Mouse (Mus musculus) B cell, adult 2 months (primary cell): Measurements from ENCODE around the gene Ucp2.

Experiments used
- DNase-seq, 2 experiments: peaks; one replicate each; pipeline ENCODE4 v3.0.0; 2022

The Ucp2 gene

DNA sequence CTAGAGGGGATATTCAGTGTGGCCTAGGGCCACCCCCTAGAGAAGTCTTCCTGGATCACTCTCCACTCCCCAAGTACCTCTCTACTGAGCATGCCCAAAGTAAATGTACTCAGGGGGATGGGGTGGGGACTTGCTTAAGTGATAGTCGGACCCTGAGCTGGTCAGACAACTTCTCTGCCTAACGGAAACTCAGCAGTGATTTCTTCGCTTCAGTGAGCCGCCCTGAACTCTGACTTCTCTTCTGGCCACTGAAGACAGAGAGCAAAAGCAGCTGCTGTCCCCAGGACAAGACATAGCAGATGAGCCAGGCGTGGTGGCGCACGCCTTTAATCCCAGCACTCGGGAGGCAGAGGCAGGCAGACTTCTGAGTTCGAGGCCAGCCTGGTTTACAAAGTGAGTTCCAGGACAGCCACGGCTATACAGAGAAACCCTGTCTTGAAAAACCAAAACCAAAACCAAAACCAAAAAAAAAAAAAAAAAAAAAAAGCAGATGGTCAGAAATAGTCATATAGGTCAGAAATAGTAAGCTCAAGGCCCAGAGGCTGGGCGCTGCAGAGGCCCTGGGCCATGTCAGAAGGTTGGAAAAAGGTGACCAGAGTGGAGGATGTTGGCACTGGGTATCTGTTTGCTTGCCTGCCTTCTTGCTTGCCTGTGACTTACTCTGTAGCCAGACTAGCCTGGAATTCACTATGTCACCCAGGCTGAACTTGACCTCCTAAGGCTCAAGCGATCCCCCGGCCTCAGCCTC is 11.8 kb downstream of the Ucp2 start:
- DNase-seq = peak; percentile 35 to 54

DNA sequence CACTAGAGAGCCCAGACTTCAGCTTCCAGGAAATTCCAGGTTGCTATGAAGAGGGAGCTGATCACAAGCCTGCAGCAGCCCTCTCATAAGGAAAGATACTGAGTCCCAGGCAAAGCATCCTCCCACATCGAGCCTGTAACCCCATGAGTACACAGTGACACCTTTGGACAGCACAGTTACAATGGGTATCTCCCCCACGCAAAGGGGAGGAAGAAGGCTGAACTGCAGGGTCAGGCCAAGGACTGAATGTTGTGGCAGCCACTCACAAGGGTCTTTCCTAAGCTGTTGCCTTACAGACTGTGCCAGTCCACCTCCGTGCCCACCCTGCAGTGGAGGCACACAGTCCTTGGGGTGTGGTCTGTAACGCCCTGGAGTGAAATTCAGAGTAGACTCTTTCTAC is 13.4 kb downstream of the Ucp2 start:
- no peak for DNase-seq

DNA sequence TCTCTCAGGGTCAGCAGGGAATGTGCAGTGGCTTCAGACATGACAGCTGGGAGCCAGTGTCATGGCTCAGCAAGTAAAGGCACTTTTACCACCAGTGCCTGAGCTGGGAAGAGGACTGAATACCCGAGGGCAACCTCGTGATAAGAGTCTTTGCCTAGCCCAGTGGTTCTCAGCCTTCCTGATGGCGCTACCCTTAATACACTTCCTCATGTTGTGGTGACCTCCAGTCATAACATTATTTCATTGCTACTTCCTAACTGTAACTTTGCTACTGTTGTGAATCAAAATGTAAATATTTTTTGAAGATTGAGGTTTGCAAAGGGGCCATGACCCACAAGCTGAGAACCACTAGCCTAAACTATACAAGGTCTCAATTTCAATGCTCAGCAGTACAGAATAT is 15.5 kb downstream of the Ucp2 start:
- DNase-seq = no peak

DNA sequence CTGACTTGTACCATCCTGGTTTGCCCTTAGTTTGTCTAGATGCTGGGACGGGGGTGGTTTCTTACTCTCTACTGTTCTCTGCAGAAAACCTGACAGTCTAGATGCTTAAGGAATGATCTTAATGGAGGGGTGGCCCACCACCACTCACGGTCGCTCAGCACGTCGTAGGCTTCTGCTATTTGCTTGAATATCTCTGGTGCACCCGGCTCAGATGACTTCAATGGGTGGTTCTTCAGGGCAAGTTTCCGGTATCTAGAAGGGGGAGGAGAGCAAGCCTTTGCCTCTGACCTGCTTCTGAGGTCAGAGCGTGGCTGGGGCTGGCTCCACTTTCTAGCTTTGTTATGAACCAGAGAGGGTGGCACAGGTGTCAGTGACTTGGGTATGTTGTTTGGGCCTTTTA is 18.5 kb downstream of the Ucp2 start:
- no peak for DNase-seq

DNA sequence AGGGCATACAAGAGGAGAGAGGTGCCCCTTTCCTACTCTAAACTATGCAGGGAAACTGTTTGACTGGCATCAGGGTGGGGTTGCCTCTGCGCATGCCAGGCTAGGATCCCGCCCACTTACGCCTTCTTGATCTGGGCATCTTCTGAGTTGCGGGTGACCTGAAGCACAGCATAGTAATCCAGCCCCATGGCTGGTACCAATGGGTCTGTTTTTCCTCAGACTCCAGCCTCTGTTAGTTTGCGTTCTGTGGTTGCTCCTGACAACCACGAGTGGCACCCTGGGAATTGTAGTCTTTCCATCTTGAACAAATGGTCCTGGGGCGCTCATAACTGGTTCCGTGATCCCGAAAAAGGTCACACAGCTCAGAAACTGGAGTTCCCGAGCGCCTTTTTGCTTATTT is 21.4 kb downstream of the Ucp2 start, which contains the start of gene Dnajb13:
Gene Dnajb13 (minus strand): TSS at position 388 of the 400 bp plus-strand sequence.
- no peak for DNase-seq

DNA sequence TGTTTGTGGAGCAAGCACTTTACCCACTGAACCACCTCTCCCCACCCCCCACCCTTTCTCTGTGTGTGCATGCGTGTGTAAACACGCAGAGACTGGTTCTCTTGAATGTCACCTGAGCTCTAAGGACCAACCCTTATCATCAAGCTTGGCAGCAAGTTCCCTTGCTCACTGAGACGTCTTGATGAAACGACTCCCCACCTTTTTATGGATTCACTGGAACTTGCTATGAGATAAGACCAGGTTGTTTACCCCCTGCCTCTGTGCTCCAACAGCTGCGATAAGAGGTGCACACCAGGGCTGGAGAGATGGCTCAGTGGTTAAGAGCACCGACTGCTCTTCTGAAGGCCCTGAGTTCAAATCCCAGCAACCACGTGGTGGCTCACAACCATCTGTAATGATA is 27.1 kb downstream of the Ucp2 start:
- no peak for DNase-seq

DNA sequence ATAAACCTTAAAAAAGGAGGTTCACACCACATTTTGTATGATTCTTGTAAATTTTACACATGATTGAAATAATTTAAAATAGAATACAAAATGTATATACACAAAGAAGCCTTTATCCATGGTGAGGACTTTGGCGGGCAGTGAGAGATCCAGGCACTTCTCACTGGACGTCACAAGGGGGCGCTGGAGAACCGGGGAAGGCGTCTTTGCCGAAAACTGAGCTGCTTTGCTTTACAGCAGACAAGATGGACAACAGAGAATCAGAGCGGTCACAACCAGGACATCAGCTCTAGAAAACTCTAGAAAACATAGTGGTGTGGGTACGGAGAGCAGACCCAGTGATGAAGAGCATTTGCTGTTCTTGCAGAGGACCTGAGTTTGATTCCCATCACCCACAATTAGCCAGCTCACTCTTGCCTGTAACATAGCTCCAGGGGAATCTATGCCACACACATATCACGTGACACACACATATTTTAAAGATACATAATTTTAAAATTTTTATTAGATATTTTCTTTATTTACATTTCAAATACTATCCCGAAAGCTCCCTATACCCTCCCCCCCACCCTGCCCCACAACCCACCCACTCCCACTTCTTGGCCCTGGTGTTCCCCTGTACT is 27.6 kb downstream of the Ucp2 start:
- DNase-seq = peak; percentile 91 to 92

DNA sequence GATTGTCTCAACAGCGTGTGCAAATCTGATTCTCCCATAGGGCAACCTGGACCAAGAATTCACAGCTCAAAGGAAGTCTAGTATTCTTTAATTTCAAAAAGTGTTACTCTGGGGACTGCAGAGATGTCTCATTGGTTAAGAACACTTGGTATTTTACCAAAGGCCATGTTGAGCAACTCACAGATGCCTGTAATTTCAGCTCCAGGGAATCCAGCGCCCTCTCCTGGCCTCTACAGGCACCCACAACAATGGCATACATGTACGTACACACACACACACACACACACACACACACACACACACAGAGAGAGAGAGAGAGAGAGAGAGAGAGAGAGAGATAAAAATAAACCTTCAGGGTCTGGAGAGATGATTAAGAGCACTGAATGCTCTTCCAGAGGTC is 29.1 kb downstream of the Ucp2 start:
- DNase-seq = no peak

DNA sequence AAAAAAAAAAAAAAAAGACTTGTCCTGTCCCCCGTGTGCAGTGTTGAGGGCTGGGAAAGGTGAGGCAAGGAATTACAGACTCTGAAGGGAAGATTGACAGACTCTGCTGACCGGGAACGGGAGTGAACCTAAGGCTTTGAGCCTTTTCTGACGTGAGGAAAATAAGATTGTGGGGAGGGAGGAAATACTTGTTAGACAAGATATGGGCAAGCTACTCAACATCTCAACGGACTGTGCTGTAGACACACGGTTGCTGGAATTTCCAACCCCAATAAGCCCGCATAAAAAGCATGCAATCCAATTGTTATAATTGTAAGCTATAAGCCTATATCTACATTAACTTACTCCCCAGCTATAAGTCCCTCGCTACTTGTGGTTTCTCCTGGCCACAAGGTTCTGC is 31.5 kb downstream of the Ucp2 start:
- no peak for DNase-seq

DNA sequence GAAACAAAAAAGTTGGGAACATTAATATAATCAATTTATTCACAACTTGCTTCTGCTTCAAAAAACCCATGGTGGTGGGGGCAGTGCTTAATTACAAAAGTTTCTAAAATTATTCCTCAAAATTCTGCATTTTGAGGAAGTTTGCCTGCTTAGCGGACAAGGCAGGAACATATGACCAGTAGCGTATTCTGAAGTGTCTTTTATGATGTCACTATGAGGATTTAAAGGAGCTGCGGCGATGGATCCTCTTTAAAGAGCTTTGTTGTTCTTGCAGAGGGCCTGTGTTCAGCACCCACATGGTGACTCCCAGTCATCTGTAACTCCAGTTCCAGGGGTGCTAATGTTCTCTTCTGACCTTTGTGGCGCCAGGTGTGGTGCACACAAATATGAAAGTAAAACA is 37.6 kb downstream of the Ucp2 start:
- no peak for DNase-seq

DNA sequence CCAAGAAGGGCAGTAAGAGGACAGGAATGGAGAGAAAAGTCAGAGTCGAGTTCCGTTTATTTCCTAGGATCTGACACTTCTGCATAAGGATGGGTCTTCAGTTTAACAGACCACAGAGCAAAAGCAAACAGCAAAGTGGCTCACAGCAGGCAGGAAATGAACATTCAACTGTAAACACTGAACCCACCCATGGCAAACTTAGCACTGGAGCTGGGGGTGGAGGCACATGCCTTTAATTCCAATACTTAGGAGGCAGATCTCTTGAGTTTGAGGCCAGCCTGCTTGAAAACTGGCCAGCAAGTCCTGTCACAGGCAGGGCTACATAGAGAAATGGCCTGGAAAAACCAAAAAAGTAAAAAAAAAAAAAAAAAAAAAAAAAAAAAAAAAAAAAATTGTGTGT is 40.4 kb downstream of the Ucp2 start:
- no peak for DNase-seq

DNA sequence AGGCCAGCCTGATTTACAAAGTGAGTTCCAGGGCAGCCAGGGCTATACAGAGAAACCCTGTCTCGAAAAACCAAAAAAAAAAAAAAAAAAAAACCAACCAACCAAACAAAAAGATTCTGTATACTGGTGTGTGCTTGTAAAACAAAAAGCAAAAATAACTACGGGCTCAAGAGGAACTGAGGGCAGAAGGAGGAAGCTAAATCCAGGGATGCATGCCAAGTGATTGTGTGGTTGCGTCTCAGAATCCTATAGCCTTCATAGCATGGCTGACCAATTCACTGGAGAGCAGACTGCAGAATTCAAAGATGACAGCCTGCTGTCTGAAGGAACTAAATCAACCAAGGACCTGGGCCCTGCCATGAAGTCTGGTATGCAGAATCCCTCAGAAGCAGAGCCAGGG is 41.1 kb downstream of the Ucp2 start:
- DNase-seq = no peak

DNA sequence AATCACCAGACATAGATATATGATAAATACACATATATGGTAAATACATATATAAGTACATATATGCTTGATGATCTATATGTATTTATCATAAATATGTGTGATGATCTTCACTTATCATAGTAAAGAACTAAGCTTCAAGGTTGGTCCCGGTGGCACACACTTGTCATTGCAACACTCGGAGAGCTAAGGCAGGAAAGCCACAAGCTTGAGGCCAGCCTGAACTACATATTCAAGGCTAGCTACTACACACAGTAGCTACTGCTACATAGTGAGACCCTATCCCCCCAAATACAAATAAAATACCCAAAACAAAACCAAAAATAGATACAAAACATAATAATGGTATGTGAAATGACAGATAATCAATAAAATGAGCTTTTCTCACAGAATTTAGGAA is 42.7 kb downstream of the Ucp2 start:
- no peak for DNase-seq

DNA sequence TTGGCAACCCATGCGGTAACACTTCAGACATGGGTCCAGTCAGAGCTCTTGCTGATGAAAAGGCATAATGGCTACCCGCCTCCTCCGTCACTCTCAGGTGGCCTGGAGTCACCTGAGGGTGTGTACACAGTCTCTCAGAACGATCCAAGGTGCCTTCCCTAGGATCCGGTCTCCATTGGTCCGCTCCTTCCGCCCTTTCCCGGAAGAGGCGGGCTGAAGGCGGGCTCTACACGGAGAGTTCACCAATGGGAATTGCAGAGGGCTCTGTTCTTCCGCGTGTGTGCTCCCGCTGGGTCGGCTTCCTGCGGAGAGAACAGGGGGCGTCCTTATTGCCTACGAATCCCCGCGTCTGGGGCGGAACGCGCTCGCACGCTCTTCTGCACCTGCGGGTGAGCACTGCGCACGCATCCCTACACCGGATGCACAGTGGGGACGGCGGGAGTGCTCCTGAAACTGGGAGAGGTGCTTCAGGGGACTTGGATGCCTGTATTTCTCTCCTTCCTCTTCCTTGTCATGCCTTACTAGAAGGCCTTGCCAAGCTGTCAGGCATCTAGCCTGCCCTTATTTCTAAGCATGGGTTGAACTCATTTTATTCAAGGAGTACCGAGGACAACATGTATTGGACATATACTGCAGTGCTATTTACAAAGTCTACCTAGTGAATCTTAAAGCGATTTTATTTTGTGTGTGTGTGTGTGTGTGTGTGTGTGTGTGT is 43.8 kb downstream of the Ucp2 start, which contains the start of gene Coa4:
Gene Coa4 (plus strand): TSS at position 268 of the 715 bp plus-strand sequence.
- DNase-seq = peak; percentile 84

DNA sequence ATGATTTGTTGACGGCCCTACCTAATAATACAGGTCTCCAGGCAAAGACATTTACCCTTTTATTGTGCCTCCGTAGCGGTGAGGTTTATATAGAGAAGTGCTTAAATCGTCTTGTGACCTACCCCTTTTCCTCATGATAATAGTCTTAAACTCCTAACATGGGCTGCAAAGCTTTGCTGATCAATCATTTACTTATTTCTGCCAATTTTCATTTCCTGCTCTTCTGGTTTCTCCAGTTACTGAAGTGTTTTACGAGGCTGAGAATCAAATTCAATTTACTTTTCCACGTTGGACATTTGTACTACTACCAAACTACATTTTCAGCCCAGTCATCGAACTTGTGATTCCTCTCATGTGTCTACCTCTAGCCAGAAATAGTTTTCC is 44.4 kb downstream of the Ucp2 start:
- DNase-seq = no peak

DNA sequence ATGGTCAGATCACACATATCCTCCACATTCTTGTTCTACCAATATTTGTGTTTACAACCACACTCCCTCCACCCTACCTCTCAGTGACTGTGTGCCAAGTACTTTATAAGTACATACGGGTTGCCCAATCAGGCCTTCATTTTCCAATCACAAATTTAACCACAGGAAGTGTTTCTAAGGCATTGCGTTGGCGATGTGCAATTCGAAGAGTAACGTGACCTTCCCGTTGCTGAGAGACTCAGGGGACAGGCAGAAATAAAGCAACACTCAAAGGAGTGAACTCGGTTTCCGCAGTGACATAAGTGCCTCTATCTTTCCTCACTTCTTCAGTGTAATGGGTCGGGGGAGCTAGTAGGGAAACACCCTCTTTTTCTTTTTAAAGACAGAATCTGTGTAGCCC is 46.4 kb downstream of the Ucp2 start:
- DNase-seq = no peak

DNA sequence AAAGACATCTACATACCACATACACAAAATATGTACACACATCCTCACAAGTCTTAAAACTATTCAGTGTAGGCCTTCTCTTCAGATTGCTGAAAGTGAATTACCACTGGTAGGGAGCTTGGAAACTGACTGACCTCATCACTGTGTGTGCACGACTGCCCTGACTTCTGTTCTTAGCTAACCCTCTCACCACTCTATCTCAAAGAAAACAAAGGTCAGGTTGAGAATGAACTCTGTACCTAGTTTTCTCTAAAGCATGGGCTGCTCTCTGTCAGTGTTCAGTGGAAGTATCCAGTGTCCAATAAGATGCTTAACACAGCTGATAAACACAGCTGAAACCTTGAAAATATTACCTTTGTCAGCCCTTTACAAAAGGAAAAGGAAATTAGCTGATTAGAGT is 51.3 kb downstream of the Ucp2 start:
- no peak for DNase-seq

DNA sequence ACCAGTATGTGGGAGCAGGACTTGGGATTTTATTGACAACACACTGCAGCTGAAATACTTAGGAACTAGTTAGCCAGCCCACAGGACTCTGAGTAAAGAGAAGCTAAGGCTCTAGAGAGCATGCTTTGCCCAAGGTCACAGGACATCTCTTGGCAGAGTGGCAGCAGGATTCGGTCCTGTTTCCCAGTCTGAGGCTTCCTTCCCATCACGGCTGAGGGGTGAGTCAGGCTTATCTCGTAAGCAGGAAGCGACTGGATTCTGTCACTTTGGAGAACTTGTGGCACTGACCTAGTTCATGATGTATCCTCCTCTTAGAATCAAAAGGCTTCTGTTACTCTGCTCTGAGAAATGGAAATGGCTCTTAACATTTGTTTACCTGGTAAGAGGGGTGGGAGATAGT is 54.5 kb downstream of the Ucp2 start:
- no peak for DNase-seq

DNA sequence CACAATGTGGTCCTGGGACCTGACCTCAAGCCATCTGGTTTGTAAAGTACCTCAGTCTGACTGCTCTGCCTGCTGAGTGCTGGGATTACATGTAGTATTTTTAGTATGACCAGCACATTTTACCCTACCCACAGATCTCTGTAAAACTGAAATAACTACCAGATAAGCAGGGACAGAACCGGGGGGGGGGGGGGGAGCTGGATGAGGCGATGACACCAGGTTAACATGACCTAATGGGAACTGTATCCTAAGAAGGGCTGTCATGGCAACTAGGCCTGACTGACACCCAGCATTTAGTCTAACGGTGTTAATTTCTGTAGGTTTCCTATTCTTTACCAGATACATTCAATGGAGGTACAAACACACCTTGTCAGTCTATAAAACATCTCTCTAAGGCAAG is 56.7 kb downstream of the Ucp2 start:
- DNase-seq = no peak

DNA sequence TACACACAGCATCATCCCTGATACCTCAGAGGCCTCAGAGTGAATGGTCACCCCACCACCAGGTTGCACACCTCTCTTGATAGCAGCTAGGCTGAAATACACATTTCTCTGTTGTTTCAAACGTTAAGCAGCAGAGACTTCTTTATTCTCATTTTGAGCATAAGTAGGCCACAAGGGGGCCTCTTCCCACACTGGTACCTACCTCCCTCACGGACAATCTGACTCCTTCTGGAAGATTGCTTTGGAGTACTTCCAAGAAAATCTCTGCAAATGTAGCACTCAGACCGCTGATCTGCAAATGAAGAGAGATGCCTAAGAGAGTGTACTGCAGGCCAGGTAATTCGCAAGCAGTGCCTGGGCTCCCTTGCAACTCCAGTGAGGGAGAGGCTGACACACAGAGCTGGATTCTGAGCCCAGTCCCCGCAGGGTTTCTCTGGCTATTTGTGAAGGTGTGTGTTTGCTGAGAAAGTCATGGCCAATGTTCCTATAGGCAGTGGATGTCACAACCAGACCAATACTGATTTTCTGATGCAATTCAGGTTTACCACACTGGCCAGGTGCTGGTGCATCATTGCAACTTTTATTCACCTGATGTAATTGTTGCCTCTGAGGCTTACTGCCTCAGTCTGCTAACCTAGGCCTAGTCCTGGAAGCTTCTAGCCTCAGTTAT is 57.3 kb downstream of the Ucp2 start:
- peak; percentile 9 to 17 for DNase-seq
